Mouse (Mus musculus): ENCODE data around the gene Gm7534.
"Not testable (repeated sequence)": the region's sequence is repeated elsewhere in the genome, so short reads cannot be mapped to it uniquely, and the experiment has no call there.

The Gm7534 gene

DNA sequence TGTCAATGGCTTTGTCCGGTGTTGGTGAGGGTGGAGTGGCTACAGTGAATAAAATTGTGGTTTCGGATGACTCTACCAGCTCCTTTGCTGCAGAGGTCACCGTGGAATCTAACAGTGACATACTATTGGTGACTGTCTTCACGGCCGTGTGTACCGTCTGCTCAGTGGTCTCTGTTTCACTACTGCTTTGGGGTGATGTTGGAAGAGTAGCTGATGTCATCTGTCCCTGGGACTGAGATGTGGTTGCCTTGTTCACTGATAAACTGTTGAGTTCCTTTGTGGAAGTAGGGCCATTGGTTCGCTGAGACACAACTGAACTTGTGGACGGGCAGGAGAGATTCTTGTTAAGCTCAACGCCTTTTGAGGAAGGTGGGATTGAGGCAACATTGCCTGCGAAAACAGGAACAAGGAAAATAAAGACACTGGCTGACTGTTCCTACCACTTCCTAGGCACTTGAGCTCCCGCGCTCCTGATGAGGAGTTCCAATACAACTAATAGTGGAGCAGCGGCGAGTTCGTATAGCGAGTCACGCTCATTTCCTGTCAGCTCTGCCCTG is 614 bp upstream of the Gm7534 start:
- DNase-seq (ENCODE audit: extremely low spot score): no peak

DNA sequence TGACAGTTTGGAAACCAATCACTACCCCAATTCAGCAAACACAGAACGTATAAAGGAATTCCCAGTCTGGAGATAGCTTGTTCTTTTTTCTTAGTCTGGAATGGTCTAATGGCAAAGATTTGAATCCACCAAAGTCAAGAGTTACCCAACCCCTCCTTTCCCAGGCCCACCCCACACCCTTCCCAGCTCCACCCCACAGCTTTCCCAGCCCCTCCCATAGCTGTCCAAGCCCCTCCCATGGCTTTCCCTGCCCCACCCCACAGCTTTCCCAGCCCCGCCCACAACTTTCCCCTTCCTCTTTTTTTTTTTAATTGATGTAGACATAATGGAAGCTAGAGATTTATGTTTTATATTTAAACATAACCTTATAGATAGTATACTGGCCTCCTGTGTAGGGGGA is 3.4 kb downstream of the Gm7534 start:
- no peak for DNase-seq (ENCODE audit: extremely low spot score)

DNA sequence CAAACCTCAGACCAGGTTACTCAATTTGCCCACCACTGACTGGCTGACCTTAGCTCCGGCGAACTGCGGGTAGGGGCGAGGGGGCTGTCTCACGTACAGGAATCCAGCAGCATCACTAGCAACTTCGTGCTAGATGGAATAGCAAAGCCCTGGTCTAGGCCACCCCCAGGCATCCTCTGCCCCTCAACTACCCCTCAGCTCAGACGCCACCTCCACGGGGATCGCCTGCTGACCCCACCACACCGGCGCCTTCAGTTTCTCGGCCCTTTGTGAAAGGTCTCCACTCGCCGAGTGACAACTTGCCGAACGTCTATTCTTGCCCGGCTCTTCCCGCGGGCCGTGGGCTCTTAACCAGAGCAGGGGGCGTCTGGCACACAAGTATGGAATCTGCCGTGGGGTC is 16.5 kb downstream of the Gm7534 start:
- peak; percentile 10 for DNase-seq (ENCODE audit: extremely low spot score)

DNA sequence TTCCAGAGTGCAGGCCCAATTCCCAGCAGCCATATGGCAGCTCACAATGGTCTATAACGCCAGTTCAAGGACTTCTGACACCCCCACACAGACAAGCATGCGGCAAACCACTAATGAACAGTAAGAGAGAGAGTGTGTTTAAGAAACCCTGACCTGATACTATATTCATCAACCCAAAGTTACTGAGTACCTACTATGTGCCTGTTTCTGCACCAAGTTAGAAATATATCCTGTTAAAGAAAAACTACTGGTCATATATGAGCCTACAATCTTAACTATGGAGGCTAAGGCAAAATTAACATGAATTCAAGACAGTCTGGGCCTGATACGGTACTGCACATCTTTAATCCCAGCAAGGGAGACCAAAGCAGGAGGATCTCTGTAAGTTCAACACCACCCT is 17.2 kb downstream of the Gm7534 start:
- no peak for DNase-seq (ENCODE audit: extremely low spot score)

DNA sequence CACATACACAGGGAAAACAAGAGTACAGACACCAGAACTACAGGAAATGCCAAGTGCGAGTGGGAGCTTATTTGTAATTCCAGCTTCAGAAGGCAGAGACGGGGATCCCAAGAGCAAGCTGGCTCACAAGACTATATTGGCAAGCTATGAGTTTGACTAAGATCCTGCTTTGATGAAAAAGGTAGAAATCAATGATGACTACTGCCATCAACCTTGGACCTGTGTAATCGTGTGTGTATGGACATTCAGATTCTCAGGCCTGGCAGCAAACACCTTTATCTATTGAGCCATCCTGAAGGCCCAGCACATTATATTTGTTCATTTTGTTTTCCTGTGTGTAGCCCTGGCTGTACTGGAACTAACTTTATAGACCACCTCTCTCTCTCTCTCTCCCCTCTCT is 19.1 kb downstream of the Gm7534 start:
- DNase-seq (ENCODE audit: extremely low spot score): no peak

DNA sequence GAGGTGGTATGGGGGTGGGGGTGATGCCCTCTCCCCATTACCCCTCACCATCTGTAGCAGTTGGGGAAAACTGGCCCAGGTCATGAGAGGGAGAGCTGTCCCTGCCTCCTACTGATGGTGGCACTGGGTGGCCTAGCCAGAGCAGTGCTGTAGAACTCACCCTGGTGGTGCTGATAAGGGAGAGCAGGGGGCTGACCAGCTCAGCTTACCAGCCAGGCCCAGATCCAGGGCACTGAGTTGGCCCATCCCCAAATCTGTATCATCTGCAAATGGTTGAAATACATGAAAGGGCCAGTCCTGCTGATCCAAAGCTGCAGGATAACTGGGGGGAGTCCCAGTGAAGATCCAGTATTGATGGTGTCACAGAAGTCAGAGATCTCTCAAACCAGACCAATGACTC is 21.0 kb downstream of the Gm7534 start:
- no peak for DNase-seq (ENCODE audit: extremely low spot score)

DNA sequence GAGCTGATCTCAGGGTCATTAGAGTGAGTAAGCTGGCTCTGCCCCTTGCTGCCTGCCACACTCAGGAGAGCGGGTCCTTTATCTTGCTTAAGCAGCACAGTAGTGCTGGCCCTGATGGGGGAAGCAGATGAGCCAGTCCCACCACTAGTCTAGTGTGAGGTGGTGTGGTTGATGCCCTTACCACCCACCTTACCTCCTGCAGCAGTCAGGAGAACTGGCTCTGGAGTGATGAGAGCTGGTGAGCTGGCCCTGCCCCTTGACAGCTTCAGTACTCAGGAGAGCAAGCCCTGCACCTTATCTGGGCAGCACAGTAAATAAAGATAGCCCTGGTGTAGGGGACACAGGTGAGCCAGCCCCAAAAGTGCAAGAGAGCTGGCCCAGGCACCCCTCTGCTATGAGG is 21.7 kb downstream of the Gm7534 start:
- DNase-seq (ENCODE audit: extremely low spot score): no peak

DNA sequence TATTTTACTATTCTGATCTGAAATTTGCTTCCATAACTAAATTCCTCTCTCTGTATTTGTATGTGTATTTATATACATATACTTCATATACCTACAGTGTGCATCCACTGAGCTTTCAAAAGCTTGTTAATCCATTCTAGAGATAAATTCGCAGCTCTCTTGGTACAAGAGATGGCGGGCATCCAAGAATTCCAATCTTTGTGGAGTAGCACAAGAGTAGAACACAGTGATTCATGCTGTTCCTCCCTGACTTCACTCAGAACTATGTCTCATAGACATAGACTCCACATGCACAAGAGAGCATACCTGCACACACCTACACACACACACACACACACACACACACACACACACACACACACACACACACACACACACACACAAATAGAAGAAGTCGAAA is 30.4 kb downstream of the Gm7534 start:
- no peak for DNase-seq (ENCODE audit: extremely low spot score)

DNA sequence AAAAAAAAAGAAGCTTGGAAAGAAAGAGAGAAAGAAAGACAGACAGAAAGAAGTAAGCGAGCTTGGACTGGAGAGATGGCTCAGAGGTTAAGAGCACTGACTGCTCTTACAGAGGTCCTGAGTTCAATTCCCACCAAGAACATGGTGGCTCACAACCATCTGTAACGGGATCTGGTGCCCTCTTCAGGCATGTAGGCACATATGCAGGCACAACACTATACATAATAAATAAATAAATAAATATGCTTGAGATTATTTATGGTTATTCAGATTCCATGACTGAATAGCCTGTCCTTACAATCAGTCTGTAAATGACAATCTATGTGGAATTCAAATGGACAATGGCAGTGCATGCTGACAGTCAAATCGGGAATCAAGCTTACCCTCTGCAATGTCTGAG is 35.9 kb downstream of the Gm7534 start:
- DNase-seq (ENCODE audit: extremely low spot score): no peak

DNA sequence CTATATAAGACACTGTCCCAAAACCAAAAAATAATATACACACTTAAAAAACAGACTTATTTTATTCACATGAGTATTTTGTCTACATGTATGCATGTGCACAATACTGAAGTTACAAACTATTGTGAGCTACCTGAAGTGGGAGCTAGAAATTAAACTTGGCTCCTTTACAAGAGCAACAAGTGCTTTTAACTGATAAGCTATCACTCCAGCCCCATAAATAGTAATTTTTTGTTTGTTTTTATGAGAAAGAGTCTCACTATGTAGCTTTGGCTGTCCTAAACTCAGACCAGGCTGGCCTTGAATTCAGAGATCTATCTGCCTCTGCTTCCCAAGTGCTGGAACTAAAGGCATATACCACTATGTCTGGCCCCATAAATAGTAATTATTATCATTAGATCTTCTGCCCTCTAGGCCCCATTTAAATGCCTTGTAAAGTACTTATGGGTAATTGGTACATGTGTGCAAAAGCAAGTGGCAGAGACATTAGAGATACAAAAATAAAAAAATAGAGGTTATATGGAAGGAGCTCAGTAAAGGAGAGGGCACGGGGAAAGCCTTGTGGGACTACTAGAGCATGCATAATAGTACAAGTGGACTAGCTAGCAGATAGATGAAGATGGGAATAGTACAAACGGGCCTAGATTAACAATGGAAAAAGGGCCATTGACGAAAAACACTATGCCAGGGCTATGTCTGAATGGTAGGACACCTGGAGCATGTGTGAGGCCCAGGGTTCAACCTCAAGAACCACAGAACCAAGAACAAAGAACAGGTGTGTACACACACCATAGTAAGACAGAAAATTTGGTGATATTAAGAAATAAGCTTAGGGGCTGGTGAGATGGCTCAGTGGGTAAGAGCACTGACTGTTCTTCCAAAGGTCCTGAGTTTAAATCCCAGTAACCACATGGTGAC is 37.0 kb downstream of the Gm7534 start:
- DNase-seq (ENCODE audit: extremely low spot score): no peak

DNA sequence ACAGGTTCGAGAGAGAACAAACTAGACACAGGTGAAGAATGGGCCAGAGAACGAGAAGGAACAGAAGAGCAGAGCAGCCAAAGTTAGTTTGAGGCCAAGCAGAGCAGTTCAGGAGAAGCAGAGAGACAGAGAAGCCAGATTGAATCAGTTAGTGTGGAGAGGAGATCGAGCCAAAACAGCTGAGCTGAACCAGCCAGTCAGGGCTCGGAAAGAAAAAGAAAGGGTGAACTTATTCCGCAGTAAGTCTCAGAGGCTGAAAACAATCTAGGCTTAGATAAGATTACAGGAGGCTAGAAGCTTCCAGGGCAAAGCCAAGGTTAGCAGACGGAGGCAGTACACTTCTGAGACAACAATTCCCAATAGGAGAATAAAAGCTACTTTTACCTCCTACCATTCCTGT is 37.8 kb downstream of the Gm7534 start:
- no peak for DNase-seq (ENCODE audit: extremely low spot score)

DNA sequence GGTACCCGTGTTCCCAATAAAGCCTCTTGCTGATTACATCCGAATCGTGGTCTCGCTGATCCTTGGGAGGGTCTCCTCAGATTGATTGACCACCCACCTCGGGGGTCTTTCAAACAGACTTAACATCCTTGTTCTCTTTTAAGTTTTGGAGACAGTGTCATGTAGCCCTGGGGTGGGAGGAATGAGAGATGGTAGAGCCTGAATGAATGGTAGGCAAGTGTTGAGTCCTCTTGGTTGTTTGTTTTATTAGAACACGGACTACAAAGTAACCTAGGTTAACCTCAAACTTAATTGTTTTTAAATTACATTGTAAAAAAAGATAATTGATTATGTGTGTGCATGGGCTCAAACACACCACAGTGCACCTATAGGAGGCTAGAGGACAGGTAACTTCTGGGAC is 38.2 kb downstream of the Gm7534 start:
- no peak for DNase-seq (ENCODE audit: extremely low spot score)

DNA sequence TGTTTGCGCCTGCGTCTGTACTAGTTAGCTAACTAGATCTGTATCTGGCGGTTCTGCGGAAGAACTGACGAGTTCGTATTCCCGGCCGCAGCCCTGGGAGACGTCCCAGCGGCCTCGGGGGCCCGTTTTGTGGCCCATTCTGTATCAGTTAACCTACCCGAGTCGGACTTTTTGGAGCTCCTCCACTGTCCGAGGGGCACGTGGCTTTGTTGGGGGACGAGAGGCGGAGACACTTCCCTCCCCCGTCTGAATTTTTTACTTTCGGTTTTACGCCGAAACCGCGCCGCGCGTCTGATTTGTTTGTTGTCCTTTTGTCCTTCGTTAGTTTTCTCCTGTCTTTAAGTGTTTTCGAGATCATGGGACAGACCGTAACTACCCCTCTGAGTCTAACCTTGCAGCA is 42.7 kb downstream of the Gm7534 start:
- DNase-seq (ENCODE audit: extremely low spot score): peak; percentile 34

DNA sequence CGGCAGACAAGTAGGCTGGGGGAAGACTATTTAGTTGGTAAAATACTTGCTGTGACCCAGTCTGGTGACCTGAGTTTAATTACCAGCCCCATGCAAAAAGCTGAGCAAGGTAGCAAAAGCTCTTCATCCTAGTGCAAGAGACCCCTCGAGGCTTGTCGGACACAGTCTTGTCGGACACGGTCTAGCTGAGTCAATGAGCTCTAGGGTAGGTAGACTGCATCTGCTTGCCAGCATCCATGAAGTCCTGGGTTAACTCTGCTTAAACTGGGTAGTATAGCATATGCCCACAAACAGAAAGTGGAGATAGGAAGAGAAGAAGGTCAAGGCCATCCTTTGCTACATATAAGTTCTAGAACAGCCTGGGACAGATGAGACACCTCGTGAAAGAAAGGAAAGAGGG is 44.0 kb downstream of the Gm7534 start:
- no peak for DNase-seq (ENCODE audit: extremely low spot score)

DNA sequence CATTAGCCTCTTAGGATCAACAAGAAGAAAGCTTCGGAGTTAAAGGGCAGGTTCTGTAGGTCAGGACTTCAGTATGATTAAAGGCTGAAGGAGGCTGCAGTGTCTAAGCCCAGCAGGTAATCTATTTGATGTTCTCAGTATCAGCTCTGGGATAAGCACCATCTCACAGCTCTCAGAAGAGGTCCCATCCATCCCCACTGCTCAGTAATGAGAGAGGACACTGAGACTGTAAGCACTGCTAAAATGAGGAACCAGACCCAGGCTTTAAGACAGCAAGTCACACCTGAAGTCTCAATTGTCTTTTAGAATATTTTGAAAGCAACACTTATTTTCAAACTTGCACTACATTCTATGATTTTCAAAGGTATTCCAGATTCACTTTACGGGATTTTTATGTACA is 45.2 kb downstream of the Gm7534 start:
- no peak for DNase-seq (ENCODE audit: extremely low spot score)

DNA sequence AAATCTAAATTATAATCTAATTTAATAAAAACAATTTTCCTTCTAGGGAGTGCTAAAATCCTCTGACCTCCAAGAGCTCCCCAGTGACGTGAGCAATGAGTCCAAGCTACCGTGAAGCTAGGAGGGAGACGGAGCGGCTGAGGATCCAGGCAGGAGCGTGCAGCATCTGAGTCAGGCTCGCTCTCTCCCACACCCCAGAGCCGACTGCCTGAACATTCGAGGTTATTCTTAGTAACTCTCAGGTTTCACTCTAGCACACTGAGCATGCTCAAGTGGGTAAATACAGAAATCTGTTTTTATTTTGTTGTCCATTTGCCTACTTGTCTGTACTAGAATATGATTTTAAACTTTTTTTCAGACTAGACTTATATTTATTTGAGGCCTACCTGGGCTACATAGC is 46.1 kb downstream of the Gm7534 start:
- no peak for DNase-seq (ENCODE audit: extremely low spot score)

DNA sequence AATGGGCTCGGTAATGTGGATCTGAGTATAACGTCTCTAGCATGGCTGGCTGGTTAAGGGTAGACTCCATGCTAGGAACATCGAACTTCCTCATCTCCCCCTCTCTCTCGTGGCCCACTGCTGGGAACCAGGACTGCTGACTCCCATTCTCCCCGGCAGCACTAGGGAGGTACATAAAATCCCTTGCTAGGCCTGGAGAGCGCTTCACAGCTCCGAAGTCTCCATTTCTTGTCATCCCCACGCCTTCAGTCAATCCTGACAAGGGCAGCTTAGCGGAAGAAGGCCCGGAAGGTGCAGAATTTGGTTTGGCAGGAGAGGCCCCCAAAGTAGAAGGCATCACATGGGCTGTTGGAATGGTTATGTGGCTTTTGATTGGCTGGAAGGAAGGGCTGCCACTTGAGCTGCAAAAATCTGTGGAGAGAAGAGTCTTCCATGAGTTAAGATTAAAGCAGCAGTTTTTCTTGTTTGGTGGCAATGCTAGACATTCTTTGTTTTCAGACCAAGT is 46.8 kb downstream of the Gm7534 start:
- DNase-seq (ENCODE audit: extremely low spot score): no peak

DNA sequence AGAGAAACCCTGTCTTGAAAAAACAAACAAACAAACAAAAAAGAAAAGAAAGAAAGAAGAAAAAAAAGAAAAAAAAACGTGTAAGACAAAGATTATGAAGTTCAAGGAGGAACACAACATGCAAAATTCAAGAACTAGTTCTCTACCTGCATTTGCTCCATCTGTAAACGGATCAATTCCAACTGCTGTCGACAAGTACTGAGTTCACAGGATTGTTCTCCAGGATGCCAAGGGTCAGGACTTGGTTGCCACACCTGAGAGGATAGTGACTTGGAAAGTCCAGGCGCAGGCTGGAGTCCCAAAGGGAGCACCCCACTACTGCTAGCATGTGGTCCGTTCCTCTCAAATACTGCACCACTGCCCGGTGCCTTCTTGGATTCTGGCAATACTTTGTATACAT is 47.3 kb downstream of the Gm7534 start:
- no peak for DNase-seq (ENCODE audit: extremely low spot score)

DNA sequence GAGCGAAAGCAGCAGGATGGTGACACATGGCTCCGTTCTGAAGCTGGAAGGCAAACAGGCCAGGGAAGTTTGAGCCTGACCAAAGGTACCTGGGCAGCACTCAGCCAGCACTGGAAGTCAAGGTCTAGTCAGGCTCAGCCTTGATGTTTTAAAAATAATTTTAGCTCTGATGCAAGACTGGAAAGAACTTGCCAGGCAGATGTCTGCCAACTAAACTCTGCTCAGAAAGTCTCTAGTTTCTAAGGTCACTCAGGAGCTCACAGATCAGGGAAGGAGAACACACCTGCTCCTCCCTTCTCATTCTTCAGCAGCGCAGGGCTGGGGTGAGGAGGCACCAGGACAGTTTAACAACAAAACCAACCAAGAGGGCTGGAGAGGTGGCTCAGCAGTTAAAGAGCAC is 48.5 kb downstream of the Gm7534 start:
- DNase-seq (ENCODE audit: extremely low spot score): no peak

DNA sequence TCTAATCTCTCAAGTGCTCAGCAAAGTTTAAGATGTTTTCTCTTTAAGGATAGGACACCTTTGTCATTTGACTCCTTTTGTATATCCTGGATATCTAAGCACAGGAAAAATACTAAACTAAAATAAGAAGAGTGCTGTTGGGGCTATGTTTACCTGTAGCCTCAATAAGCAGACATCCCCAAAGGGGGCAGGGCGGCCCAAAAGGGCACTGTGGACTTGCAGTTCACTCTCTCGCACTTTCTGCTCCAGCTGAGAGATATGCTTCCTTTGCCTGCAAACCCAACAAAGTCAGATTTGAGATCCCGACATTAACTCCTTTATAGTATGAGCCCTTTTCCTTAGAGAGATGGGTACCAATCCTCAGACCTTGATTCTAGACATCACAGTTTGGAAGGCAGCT is 49.1 kb downstream of the Gm7534 start:
- DNase-seq (ENCODE audit: extremely low spot score): no peak

DNA sequence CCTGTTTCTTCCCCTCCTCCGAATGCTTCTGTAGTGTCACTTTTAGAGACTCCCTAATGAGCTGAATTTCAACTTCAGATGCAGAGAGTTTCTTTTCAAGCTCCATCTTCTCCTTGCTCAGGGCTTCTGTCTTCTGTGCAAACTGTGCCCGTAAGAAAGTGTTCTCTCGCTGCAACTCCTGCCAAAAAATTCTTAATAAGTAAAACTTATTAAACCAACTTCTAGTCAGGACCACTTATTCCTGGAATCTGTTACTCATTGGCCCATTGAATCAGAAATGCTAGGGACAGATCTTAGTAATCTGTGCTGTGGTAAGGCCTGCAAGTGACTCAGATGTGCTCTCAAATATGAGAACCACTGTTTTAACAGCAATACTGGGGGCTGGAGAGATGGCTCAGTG is 50.7 kb downstream of the Gm7534 start:
- DNase-seq (ENCODE audit: extremely low spot score): no peak

DNA sequence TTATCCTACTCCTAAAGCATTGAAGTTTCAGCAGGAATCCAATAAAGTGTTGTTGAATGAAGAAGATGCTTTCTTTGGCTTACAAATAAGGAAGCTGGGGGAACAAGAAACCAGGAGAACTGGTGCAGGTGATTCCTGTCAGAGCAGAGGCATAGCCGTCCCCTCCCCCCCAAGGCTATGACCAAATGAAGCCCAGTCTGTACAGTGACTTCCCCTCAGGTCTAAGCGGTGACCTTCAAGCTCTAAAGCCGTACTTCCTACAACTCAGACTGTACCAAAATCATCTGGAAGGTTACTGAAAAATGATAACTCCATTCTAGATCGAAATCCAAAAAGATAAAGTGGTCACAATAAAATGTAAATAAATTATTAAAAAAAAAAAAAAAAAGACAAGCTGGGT is 53.4 kb downstream of the Gm7534 start:
- DNase-seq (ENCODE audit: extremely low spot score): no peak

DNA sequence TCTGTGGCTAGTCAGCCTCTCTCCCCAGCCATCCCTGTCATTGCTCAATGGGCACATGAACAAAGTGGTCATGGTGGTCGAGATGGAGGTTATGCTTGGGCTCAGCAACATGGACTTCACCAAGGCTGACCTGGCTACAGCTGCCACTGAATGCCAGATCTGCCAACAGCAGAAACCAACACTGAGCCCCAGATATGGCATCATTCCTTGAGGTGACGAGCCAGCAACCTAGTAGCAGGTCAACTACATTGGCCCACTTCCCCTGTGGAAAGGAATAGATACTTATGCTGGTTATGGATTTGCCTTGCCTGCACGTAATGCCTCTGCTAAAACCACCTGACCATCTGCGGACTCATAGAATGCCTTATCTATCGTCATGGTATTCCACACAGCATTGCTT is 58.5 kb downstream of the Gm7534 start:
- not testable (repeated sequence) for DNase-seq (ENCODE audit: extremely low spot score)
